Mouse (Mus musculus): ENCODE measurements around the gene Rab3il1.

DNA sequence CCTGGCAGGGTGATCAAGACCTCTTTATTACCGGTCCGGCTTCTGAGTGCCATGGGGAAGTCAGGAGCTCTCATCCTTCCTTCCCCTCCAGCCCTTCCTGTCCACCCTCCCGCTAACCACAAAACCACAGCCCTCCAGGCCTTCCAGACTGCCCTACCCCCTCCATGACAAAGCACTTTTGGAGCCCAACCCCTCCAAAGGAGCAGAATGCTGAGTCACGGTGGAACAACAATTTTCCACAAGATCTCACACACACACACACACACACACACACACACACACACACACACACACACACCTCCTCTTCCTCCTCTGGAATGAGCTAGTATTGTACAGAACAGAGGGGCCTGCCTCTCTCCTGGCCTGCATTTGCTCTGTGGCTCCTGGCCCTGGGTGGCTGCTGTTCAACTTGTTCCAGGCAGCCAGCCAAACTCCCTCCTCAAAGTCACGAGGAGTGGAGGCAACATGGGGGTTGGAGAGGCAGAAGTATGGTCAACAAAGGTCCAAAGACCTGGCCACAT is 23.0 kb upstream of the Rab3il1 start:
- TF ChIP-seq CTCF (IDR thresholded peaks at IDR 0.05; ENCODE audit: low read depth) (no peak), EP300 (IDR thresholded peaks at IDR 0.05; ENCODE audit: low read depth) (peak; percentile 85)

Data from liver, postnatal 0 days (tissue).